Mouse (Mus musculus) heart, embryonic 15.5 days (tissue): ENCODE results near the gene Nyap2. TPM values are rescaled to one million over a fixed set of nuclear protein-coding genes. Genes with fewer than 3 reads are reported as not detected.

ENCODE experiments used
- ATAC-seq: fragments of 200-750 bp; cut with Nextera tagmentation; replicated peaks from 2 replicates; pipeline ENCODE4 v1.8.0; 2017; ENCODE audit warnings: low read depth, moderate TSS enrichment; ENCODE audit not compliant: insufficient number of reproducible peaks, insufficient read depth, low FRiP score
- H3K27ac ChIP-seq: fragments of 300-500 bp; sonication (generic); 2 replicates; pipeline ENCODE4 v1.5.1; 2015; ENCODE audit warnings: mild to moderate bottlenecking, inconsistent platforms
- H3K27me3 ChIP-seq: fragments of 300-500 bp; sonication (generic); 2 replicates; pipeline ENCODE4 v1.6.1; 2015; ENCODE audit warnings: inconsistent platforms
- H3K36me3 ChIP-seq: fragments of 300-500 bp; sonication (generic); 2 replicates; pipeline ENCODE4 v1.6.1; 2015; ENCODE audit warnings: mild to moderate bottlenecking, inconsistent platforms
- H3K4me1 ChIP-seq: fragments of 300-500 bp; sonication (generic); replicated peaks from 2 replicates; pipeline ENCODE4 v1.6.1; 2015; ENCODE audit warnings: inconsistent platforms
- H3K4me2 ChIP-seq: fragments of 300-500 bp; sonication (generic); 2 replicates; pipeline ENCODE4 v1.6.1; 2015; ENCODE audit warnings: inconsistent platforms, mild to moderate bottlenecking, moderate library complexity
- H3K4me3 ChIP-seq: fragments of 300-500 bp; sonication (generic); 2 replicates; pipeline ENCODE4 v1.5.1; 2015; ENCODE audit warnings: mild to moderate bottlenecking, inconsistent platforms
- H3K9ac ChIP-seq: fragments of 300-500 bp; sonication (generic); 2 replicates; pipeline ENCODE4 v1.6.1; 2015; ENCODE audit warnings: mild to moderate bottlenecking, inconsistent platforms
- H3K9me3 ChIP-seq: fragments of 300-500 bp; sonication (generic); replicated peaks from 2 replicates; pipeline ENCODE4 v1.6.1; 2016; ENCODE audit warnings: inconsistent platforms
- WGBS: fragments of 180-500 bp; shearing (Covaris S2); methylation state at CpG from one replicate; pipeline ENCODE4 v1.1.7; 2015; ENCODE audit warnings: mixed read lengths; 5-methylcytosine and 5-hydroxymethylcytosine counted together
- polyA plus RNA-seq: library from polyadenylated mRNA; unstranded; fragments of >200 nt; fragmentation: Nextera tagmentation; extraction: Ambion mirVana; gene quantifications from 2 replicates; pipeline ENCODE4 v1.2.1, GENCODE M21; 2015

Nyap2 gene
- polyA plus RNA-seq, 1 experiment from 2014 or later: 0.09 TPM

- no peak for ATAC-seq
- H3K27me3 ChIP-seq: no peaks in the 10 kb centered on the region
- WGBS: 82% methylated on average over 4 of the region's 4 CpGs
Measured at GRCm38 (mm10) chr1:81092886-81093285, 16.1 kb downstream of the Nyap2 start.

DNA sequence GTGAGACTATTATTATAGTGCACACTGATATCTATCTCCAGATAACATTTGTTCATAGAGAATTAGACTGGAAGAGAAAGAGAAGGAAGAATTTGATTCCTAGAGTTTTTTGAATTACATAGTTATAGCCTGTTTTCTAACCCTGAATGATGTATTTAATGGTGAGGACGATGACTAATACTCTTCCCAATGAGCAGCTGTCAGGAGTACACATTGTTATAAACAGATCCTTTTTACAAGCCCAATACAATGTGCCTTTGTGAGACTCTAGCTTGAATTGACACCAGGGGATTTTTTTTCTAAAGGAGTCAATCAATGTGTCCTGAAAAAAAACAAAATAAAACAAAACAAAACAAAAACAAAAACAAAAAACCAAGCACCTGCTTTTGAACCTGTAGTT is 22.2 kb downstream of the Nyap2 start:
- no peak for ATAC-seq
- H3K9ac ChIP-seq: no peak overlapping the region
- 44% methylated on average over 1 of the region's 1 CpGs for WGBS
- H3K4me2 ChIP-seq: no peak overlapping the region
- H3K4me1 ChIP-seq: no peaks in the 10 kb centered on the region
- no peaks in the 10 kb centered on the region for H3K27me3 ChIP-seq
- H3K27ac ChIP-seq: no peak overlapping the region
- no peaks in the 10 kb centered on the region for H3K9me3 ChIP-seq
- H3K36me3 ChIP-seq: no peaks in the 10 kb centered on the region
- no peak overlapping the region for H3K4me3 ChIP-seq

More at GRCm38 (mm10) chr1:81092886-81093285, 16.1 kb downstream of the Nyap2 start:
- no peaks in the 10 kb centered on the region for H3K9me3 ChIP-seq
- H3K9ac ChIP-seq: no peak overlapping the region
- no peak overlapping the region for H3K4me2 ChIP-seq
- H3K36me3 ChIP-seq: no peaks in the 10 kb centered on the region
- no peak overlapping the region for H3K4me3 ChIP-seq
- H3K27ac ChIP-seq: no peak overlapping the region
- H3K4me1 ChIP-seq: no peaks in the 10 kb centered on the region

DNA sequence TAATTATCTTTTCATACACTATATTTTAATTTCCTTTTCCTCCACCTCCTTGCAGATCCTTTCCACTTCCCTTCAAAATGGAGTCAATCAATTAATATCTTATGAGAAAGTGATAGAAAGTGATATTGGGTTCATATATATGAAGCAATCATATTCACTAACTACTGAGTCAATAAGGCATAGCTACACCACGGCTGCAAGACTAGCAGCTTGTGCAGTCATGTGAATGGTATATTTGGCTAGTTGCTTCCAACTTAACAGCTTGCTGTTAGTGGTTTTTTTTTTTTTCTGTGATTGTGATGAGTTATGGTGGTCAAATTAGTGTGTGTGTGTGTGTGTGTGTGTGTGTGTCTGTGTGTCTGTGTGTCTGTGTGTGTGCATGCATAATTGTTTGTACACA is 25.0 kb downstream of the Nyap2 start:
- no peak overlapping the region for H3K4me3 ChIP-seq
- no peaks in the 10 kb centered on the region for H3K36me3 ChIP-seq
- no peak overlapping the region for H3K4me2 ChIP-seq
- no peak overlapping the region for H3K9ac ChIP-seq
- WGBS: 81% methylated on average over 1 of the region's 1 CpGs
- ATAC-seq: no peak
- no peaks in the 10 kb centered on the region for H3K9me3 ChIP-seq
- H3K27ac ChIP-seq: no peak overlapping the region
- H3K4me1 ChIP-seq: no peaks in the 10 kb centered on the region
- no peaks in the 10 kb centered on the region for H3K27me3 ChIP-seq

DNA sequence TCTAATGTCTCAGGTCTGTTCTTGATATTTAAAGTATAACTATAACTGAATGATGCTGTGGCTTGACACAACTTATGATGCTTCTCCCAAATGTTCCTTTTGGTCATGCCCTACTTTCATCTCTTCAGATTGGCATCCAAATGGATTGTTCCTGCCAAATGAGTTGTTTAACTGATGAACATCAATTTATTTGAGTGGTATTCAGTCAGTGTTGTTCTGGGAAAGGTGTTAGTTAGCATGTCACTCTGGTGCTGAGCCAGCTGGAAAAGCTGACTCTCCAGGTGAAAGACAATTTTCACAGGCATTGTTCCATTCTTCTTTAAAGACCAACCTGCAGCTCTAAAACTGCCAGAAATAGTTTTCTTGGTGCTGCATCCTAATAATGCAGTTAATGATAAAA is 43.0 kb downstream of the Nyap2 start:
- H3K27ac ChIP-seq: no peak overlapping the region
- no peaks in the 10 kb centered on the region for H3K4me1 ChIP-seq
- ATAC-seq: no peak
- no peak overlapping the region for H3K4me2 ChIP-seq
- H3K36me3 ChIP-seq: no peaks in the 10 kb centered on the region
- no peaks in the 10 kb centered on the region for H3K27me3 ChIP-seq
- H3K4me3 ChIP-seq: no peak overlapping the region
- no peaks in the 10 kb centered on the region for H3K9me3 ChIP-seq
- H3K9ac ChIP-seq: no peak overlapping the region

- no peaks in the 10 kb centered on the region for H3K36me3 ChIP-seq
- no peak overlapping the region for H3K9ac ChIP-seq
- WGBS: 76% methylated on average over 8 of the region's 8 CpGs
- H3K9me3 ChIP-seq: no peaks in the 10 kb centered on the region
- no peak for ATAC-seq
- no peak overlapping the region for H3K4me3 ChIP-seq
- H3K27me3 ChIP-seq: no peaks in the 10 kb centered on the region
- no peak overlapping the region for H3K27ac ChIP-seq
- H3K4me1 ChIP-seq: no peaks in the 10 kb centered on the region
- H3K4me2 ChIP-seq: no peak overlapping the region
Measured at GRCm38 (mm10) chr1:81132007-81132712, 55.4 kb downstream of the Nyap2 start.

DNA sequence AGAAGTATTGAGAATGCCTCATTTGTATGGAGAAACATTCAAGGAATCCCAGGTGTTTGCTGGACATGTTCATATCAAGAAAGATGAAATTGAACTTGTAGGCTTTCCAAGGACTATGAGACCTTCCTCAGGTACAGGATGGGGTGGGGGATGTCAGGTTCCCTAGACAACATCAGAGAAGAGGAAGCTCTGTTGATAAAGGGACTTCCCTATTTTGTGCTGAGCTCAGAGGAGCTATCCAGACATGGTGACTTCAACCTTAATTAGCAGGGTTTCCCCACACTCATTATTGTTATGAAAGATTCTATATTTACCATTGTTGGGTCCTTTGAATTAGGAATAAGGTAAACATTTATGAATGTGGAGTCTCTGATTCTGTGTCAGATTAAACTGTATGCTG is 67.1 kb downstream of the Nyap2 start:
- H3K9me3 ChIP-seq: no peaks in the 10 kb centered on the region
- ATAC-seq: no peak
- no peaks in the 10 kb centered on the region for H3K27me3 ChIP-seq
- no peak overlapping the region for H3K9ac ChIP-seq
- H3K4me1 ChIP-seq: no peaks in the 10 kb centered on the region
- no peak overlapping the region for H3K4me3 ChIP-seq
- H3K36me3 ChIP-seq: no peaks in the 10 kb centered on the region
- no peak overlapping the region for H3K27ac ChIP-seq
- H3K4me2 ChIP-seq: no peak overlapping the region

- no peak overlapping the region for H3K27ac ChIP-seq
- no peaks in the 10 kb centered on the region for H3K36me3 ChIP-seq
- H3K4me1 ChIP-seq: no peaks in the 10 kb centered on the region
- no peaks in the 10 kb centered on the region for H3K9me3 ChIP-seq
- no peak overlapping the region for H3K4me2 ChIP-seq
- H3K27me3 ChIP-seq: no peaks in the 10 kb centered on the region
- H3K9ac ChIP-seq: no peak overlapping the region
- H3K4me3 ChIP-seq: no peak overlapping the region
- no peak for ATAC-seq
Measured at GRCm38 (mm10) chr1:81145576-81145975, 68.8 kb downstream of the Nyap2 start.

- Histone ChIP-seq H3K4me3 (no peak overlapping the region), H3K9ac (no peak overlapping the region), H3K27ac (no peak overlapping the region), H3K27me3 (no peaks in the 10 kb centered on the region), H3K4me2 (no peak overlapping the region), H3K36me3 (no peaks in the 10 kb centered on the region), H3K4me1 (no peaks in the 10 kb centered on the region), H3K9me3 (no peaks in the 10 kb centered on the region)
- no peak for ATAC-seq
- WGBS: 77% methylated on average over 3 of the region's 3 CpGs
Measured at GRCm38 (mm10) chr1:81169245-81169644, 92.5 kb downstream of the Nyap2 start.

- Histone ChIP-seq H3K36me3 (no peaks in the 10 kb centered on the region), H3K9ac (no peak overlapping the region), H3K4me1 (no peaks in the 10 kb centered on the region), H3K27me3 (no peaks in the 10 kb centered on the region), H3K9me3 (no peaks in the 10 kb centered on the region), H3K4me2 (no peak overlapping the region), H3K27ac (no peak overlapping the region), H3K4me3 (no peak overlapping the region)
- no peak for ATAC-seq
Measured at GRCm38 (mm10) chr1:81172703-81173102, 96.0 kb downstream of the Nyap2 start.

DNA sequence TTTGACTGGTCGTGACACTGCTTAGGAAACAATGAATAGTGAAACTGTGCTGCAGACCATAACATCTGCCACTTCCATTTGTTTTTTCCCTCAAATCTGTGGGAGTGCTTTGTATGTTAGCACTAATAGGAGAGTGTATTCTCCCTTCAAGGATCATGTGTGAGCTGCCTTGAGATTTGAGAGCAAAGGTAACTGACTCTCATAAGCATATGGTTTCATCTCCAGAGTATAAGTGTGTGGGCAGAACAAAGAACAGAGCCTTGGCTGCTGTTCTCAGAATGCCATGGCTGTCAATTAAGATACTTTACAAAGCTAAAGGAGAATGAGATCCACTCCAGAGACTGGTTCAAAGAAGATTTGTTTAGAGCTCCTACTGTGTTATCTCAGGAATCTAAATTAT is 96.6 kb downstream of the Nyap2 start:
- Histone ChIP-seq H3K9me3 (no peaks in the 10 kb centered on the region), H3K36me3 (no peaks in the 10 kb centered on the region), H3K4me2 (no peak overlapping the region), H3K4me1 (no peaks in the 10 kb centered on the region), H3K4me3 (no peak overlapping the region), H3K9ac (no peak overlapping the region), H3K27ac (no peak overlapping the region), H3K27me3 (no peaks in the 10 kb centered on the region)
- 76% methylated on average over 1 of the region's 1 CpGs for WGBS
- ATAC-seq: no peak

- Histone ChIP-seq H3K36me3 (no peaks in the 10 kb centered on the region), H3K4me1 (no peaks in the 10 kb centered on the region), H3K9ac (no peak overlapping the region), H3K4me3 (no peak overlapping the region), H3K4me2 (no peak overlapping the region), H3K9me3 (no peaks in the 10 kb centered on the region), H3K27me3 (no peaks in the 10 kb centered on the region), H3K27ac (no peak overlapping the region)
- WGBS: 86% methylated on average over 4 of the region's 4 CpGs
- ATAC-seq: no peak
Measured at GRCm38 (mm10) chr1:81179725-81180124, 103.0 kb downstream of the Nyap2 start.

DNA sequence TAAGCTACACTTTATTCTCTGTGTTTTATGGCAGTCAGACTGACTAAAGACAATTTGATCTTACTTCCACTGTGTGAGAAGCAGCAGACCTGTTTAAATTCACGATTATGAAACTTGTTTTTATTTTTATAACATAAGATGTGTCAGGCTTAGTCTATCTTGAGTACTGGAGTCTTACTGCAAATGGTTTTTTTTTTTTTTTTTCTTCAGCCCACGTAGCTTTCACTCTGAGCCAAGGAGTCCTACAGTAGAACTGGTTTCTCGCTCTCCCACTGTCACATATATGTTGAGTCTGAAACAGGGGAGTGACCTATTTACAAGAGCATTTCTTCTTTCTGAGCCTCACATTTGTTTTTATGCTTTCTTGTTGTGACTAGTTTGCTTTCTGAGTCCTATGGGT is 103.9 kb downstream of the Nyap2 start:
- ATAC-seq: no peak
- no peak overlapping the region for H3K4me2 ChIP-seq
- no peaks in the 10 kb centered on the region for H3K4me1 ChIP-seq
- H3K9ac ChIP-seq: no peak overlapping the region
- WGBS: 63% methylated on average over 3 of the region's 3 CpGs
- no peaks in the 10 kb centered on the region for H3K27me3 ChIP-seq
- no peaks in the 10 kb centered on the region for H3K36me3 ChIP-seq
- H3K27ac ChIP-seq: no peak overlapping the region
- H3K4me3 ChIP-seq: no peak overlapping the region
- H3K9me3 ChIP-seq: no peaks in the 10 kb centered on the region
